Mouse (Mus musculus) heart, embryonic 16.5 days (tissue): ENCODE results near the gene Zkscan17. TPM values are rescaled to one million over a fixed set of nuclear protein-coding genes. Genes with fewer than 3 reads are reported as not detected.

Source experiments
- ATAC-seq: fragments of 200-750 bp; cut with Nextera tagmentation; replicated peaks from 2 replicates; pipeline ENCODE4 v1.8.0; 2017; ENCODE audit warnings: moderate number of reproducible peaks; ENCODE audit not compliant: insufficient read depth, low FRiP score; ENCODE audit errors: extremely low read depth
- H3K27ac ChIP-seq: fragments of 300-500 bp; sonication (generic); 2 replicates; pipeline ENCODE4 v1.5.1; 2014; ENCODE audit warnings: mild to moderate bottlenecking, low read length, control low read depth, moderate library complexity
- H3K27me3 ChIP-seq: fragments of 300-500 bp; sonication (generic); 2 replicates; pipeline ENCODE4 v1.6.1; 2014; ENCODE audit warnings: low read length, mixed read lengths; ENCODE audit not compliant: control insufficient read depth, insufficient read depth
- H3K36me3 ChIP-seq: fragments of 300-500 bp; sonication (generic); 2 replicates; pipeline ENCODE4 v1.6.1; 2014; ENCODE audit not compliant: control insufficient read depth, insufficient read depth
- H3K4me1 ChIP-seq: fragments of 300-500 bp; sonication (generic); 2 replicates; pipeline ENCODE4 v1.6.1; 2014; ENCODE audit warnings: low read length, mixed read lengths; ENCODE audit not compliant: control insufficient read depth, insufficient read depth
- H3K4me2 ChIP-seq: fragments of 300-500 bp; sonication (generic); 2 replicates; pipeline ENCODE4 v1.6.1; 2014; ENCODE audit warnings: low read depth, mild to moderate bottlenecking, control low read depth, low read length
- H3K4me3 ChIP-seq: fragments of 300-500 bp; sonication (generic); 2 replicates; pipeline ENCODE4 v1.5.1; 2014; ENCODE audit warnings: mild to moderate bottlenecking, control low read depth, low read length
- H3K9ac ChIP-seq: fragments of 300-500 bp; sonication (generic); 2 replicates; pipeline ENCODE4 v1.6.1; 2014; ENCODE audit warnings: low read length, control low read depth
- H3K9me3 ChIP-seq: fragments of 300-500 bp; sonication (generic); replicated peaks from 2 replicates; pipeline ENCODE4 v1.6.1; 2016; ENCODE audit warnings: low read length; ENCODE audit not compliant: control insufficient read depth
- WGBS: fragments of 180-500 bp; shearing (Covaris S2); extraction: QIAGEN DNeasy Blood & Tissue Kit; methylation state at CpG from one replicate; pipeline ENCODE4 v1.1.7; 2014; 5-methylcytosine and 5-hydroxymethylcytosine counted together
- polyA plus RNA-seq: library from polyadenylated mRNA; unstranded; fragments of >200 nt; fragmentation: Nextera tagmentation; extraction: Ambion mirVana; gene quantifications from 2 replicates; pipeline ENCODE4 v1.2.1, GENCODE M21; 2015

Gene Zkscan17
- polyA plus RNA-seq, 1 experiment from 2014 or later, result 15.0 TPM

DNA sequence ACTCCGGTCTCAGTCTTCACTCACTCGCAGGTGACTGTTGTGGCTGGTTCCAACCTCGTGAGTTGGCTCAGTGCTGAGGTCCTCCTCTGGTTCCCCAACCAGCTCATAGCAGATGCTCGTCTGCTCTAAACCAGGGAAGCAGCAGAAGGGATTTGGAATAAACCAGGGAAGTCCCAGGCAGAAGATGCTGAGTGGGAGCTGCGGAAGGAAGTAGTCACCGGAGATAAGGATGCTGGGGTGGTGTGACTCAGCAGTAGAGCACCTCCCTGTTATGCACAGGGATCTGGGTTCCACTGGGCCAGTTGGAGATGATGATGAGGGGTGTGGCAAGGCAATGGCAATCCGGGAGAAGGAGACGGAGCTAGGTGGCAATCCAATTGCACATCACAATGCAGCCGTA lies 17.5 kb upstream of the Zkscan17 start:
- Histone ChIP-seq H3K4me2 (no peak overlapping the region), H3K9ac (no peak overlapping the region), H3K36me3 (no peaks in the 10 kb centered on the region), H3K4me1 (no peaks in the 10 kb centered on the region), H3K4me3 (no peak overlapping the region), H3K9me3 (no peaks in the 10 kb centered on the region), H3K27me3 (no peaks in the 10 kb centered on the region), H3K27ac (no peak overlapping the region)
- no peak for ATAC-seq
- 79% methylated on average over 9 of the region's 9 CpGs for WGBS

GRCm38 (mm10) chr11:59543376-59543775 lies 16.8 kb upstream of the Zkscan17 start:
- Histone ChIP-seq H3K9me3 (no peaks in the 10 kb centered on the region), H3K4me2 (no peak overlapping the region), H3K4me1 (no peaks in the 10 kb centered on the region), H3K36me3 (no peaks in the 10 kb centered on the region), H3K9ac (no peak overlapping the region), H3K4me3 (no peak overlapping the region), H3K27me3 (no peaks in the 10 kb centered on the region), H3K27ac (no peak overlapping the region)
- WGBS, result 74% methylated on average over 3 of the region's 3 CpGs
- no peak for ATAC-seq

- 65% methylated on average over 6 of the region's 6 CpGs for WGBS
- no peaks in the 10 kb centered on the region for H3K4me1 ChIP-seq
- no peaks in the 10 kb centered on the region for H3K27me3 ChIP-seq
- H3K27ac ChIP-seq, result no peak overlapping the region
- ATAC-seq, result no peak
- H3K4me3 ChIP-seq, result no peak overlapping the region
- no peak overlapping the region for H3K4me2 ChIP-seq
- no peaks in the 10 kb centered on the region for H3K36me3 ChIP-seq
- no peak overlapping the region for H3K9ac ChIP-seq
- no peaks in the 10 kb centered on the region for H3K9me3 ChIP-seq
These were observed 15.9 kb upstream of the Zkscan17 start for GRCm38 (mm10) chr11:59542442-59542841.

GRCm38 (mm10) chr11:59541324-59541723 lies 14.8 kb upstream of the Zkscan17 start, which contains the start of gene Nlrp3:
TSS of gene Nlrp3 (plus strand) at chr11:59541568.
- Histone ChIP-seq H3K36me3 (no peaks in the 10 kb centered on the region), H3K9ac (no peak within 1 kb of the TSS), H3K27ac (no peak within 1 kb of the TSS), H3K27me3 (no peaks in the 10 kb centered on the region), H3K9me3 (peaks cover 2% of the 10 kb centered on the region; the same call in 1 of the 2 replicates), H3K4me3 (no peak within 1 kb of the TSS), H3K4me2 (no peak within 1 kb of the TSS), H3K4me1 (no peaks in the 10 kb centered on the region)
- WGBS, result 38% methylated on average over 3 of the region's 3 CpGs
- no peak for ATAC-seq

GRCm38 (mm10) chr11:59540123-59540522 lies 13.6 kb upstream of the Zkscan17 start:
- no peak overlapping the region for H3K4me3 ChIP-seq
- H3K27ac ChIP-seq, result no peak overlapping the region
- no peaks in the 10 kb centered on the region for H3K36me3 ChIP-seq
- 69% methylated on average over 3 of the region's 3 CpGs for WGBS
- no peaks in the 10 kb centered on the region for H3K27me3 ChIP-seq
- H3K4me2 ChIP-seq, result no peak overlapping the region
- peaks cover 2% of the 10 kb centered on the region; the same call in 1 of the 2 replicates for H3K9me3 ChIP-seq
- H3K9ac ChIP-seq, result no peak overlapping the region
- H3K4me1 ChIP-seq, result no peaks in the 10 kb centered on the region; the same call in 1 of the 2 replicates
- no peak for ATAC-seq

DNA sequence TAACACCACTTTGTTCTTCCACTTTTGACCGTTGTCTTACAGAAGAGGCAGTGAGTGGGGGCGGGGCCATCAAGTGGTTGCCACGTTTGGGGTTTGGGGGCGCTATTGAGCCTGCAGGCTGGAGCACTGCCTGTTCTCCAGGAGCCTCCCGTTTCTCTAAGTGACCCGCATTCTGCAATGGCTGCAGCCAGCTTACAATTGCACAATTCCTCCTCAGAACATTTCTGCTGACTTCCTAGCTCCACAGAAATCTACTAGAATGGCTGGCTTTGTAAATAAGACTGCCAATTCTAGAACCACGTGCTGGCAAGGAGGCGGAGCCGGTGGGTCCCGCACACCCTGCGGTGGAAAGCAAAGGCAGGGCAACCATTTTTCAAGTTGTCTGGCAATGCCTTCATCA lies 11.8 kb upstream of the Zkscan17 start:
- Histone ChIP-seq H3K27me3 (no peaks in the 10 kb centered on the region), H3K4me2 (peak overlapping the region; percentile 32; the same call in 1 of the 2 replicates), H3K9ac (no peak overlapping the region), H3K4me3 (no peak overlapping the region), H3K27ac (no peak overlapping the region), H3K36me3 (no peaks in the 10 kb centered on the region), H3K9me3 (peaks cover 2% of the 10 kb centered on the region; the same call in 1 of the 2 replicates), H3K4me1 (no peaks in the 10 kb centered on the region; the same call in 1 of the 2 replicates)
- WGBS, result 36% methylated on average over 11 of the region's 11 CpGs
- no peak for ATAC-seq

GRCm38 (mm10) chr11:59537218-59538130 lies 10.9 kb upstream of the Zkscan17 start:
- Histone ChIP-seq H3K27me3 (no peaks in the 10 kb centered on the region), H3K4me3 (no peak overlapping the region), H3K27ac (no peak overlapping the region), H3K4me2 (no peak overlapping the region), H3K36me3 (no peaks in the 10 kb centered on the region), H3K4me1 (no peaks in the 10 kb centered on the region; the same call in 1 of the 2 replicates), H3K9ac (no peak overlapping the region), H3K9me3 (peaks cover 2% of the 10 kb centered on the region; the same call in 1 of the 2 replicates)
- 65% methylated on average over 16 of the region's 16 CpGs for WGBS
- ATAC-seq, result no peak

GRCm38 (mm10) chr11:59531562-59531961 lies 5.0 kb upstream of the Zkscan17 start:
- H3K9ac ChIP-seq, result no peak overlapping the region
- no peaks in the 10 kb centered on the region for H3K27me3 ChIP-seq
- H3K9me3 ChIP-seq, result no peaks in the 10 kb centered on the region
- H3K4me2 ChIP-seq, result no peak overlapping the region
- H3K4me3 ChIP-seq, result no peak overlapping the region
- H3K27ac ChIP-seq, result no peak overlapping the region
- H3K36me3 ChIP-seq, result no peaks in the 10 kb centered on the region
- whole genome bisulfite sequencing, result 69% methylated on average over 5 of the region's 5 CpGs
- no peaks in the 10 kb centered on the region; the same call in 1 of the 2 replicates for H3K4me1 ChIP-seq
- no peak for ATAC-seq

DNA sequence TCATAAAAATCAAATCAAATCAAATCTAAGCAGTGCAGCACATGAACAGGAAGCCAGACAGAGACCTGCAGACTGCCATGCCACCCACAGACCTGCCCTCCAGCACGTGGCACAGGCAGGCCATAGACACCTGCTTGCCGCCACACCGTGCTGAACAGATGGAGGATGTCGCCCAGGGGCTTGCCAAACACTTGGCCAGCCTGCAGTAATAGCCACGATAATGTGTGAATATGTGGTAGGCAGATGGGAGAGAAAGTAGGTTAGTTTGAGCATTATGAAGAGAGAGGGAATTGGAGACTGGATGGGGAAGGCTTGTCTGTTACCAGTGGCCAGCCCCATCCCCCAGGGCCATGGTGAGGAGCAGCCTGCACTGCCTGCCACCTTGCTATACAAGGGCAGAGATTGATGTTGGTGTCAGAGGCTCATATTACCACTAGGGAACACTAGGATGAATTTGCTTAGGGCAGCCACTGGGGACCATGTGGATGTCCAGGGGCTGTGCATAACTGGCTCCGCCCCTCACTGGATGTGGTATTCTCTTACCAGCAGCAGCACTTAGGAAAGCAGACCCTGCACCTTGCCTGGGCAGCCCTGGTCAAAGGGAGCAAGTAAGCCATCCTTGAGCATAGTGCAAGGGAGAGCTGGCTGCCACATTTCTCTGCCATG lies 4.5 kb upstream of the Zkscan17 start:
- Histone ChIP-seq H3K4me1 (no peaks in the 10 kb centered on the region; the same call in 1 of the 2 replicates), H3K9ac (no peak overlapping the region), H3K4me3 (no peak overlapping the region), H3K36me3 (no peaks in the 10 kb centered on the region), H3K27me3 (no peaks in the 10 kb centered on the region), H3K4me2 (no peak overlapping the region), H3K9me3 (no peaks in the 10 kb centered on the region), H3K27ac (no peak overlapping the region)
- no peak for ATAC-seq
- WGBS, result 71% methylated on average over 6 of the region's 6 CpGs
